Mouse (Mus musculus): ENCODE results near the gene Gins2. TPM values are rescaled to one million over a fixed set of nuclear protein-coding genes. Genes with fewer than 3 reads are reported as not detected.
A peak's percentile ranks its signal among the peaks of the same experiment; 100 is the strongest.

Gins2 gene
- polyA plus RNA-seq, 1 experiment = 11.2 TPM

GRCm38 (mm10) chr8:120529226-120529625 is 59.9 kb downstream of the Gins2 start:
- H3ac ChIP-seq (ENCODE audit: control insufficient read depth, insufficient read length) = no peak overlapping the region
- TF ChIP-seq CEBPB (IDR thresholded peaks at IDR 0.05; ENCODE audit: insufficient read depth, poor library complexity, severe bottlenecking) (no peak), MYOD1 (IDR thresholded peaks at IDR 0.05; ENCODE audit: control insufficient read depth in 1 of 3, insufficient read length in 2 of 3, low read depth in 2 of 3) (peak in 1 of 3 experiments; percentile 21)
- H3K27me3 ChIP-seq (ENCODE audit: control insufficient read depth, insufficient read depth, insufficient read length) = no peaks in the 10 kb centered on the region
- no peak overlapping the region for H3K4me2 ChIP-seq (ENCODE audit: low read depth)
- H3K4me3 ChIP-seq = no peak overlapping the region
- peaks cover 5% of the 10 kb centered on the region for H3K79me2 ChIP-seq (ENCODE audit: control insufficient read depth, insufficient read depth)
- H3K36me3 ChIP-seq (ENCODE audit: control insufficient read depth, insufficient read depth) = no peaks in the 10 kb centered on the region

Other genes with a start within 250 kb of the Gins2 start
- gene 1190005I06Rik, start 58.3 kb upstream of the Gins2 start, polyA plus RNA-seq (2012; fragmentation: generic; extraction: Trizol) = 4.9 TPM
- gene Gm27021, start 78.8 kb upstream of the Gins2 start, polyA plus RNA-seq (2012; fragmentation: generic; extraction: Trizol) = 1.9 TPM
- gene Cox4i1, start 78.9 kb upstream of the Gins2 start, polyA plus RNA-seq (2012; fragmentation: generic; extraction: Trizol) = 1,903 TPM
- gene Emc8, start 79.3 kb upstream of the Gins2 start, polyA plus RNA-seq (2012; fragmentation: generic; extraction: Trizol) = 122 TPM
- not detected for gene Irf8, start 147.1 kb upstream of the Gins2 start, polyA plus RNA-seq (2012; fragmentation: generic; extraction: Trizol)